Mouse (Mus musculus) cerebellum, adult 2 months (tissue): ENCODE data around the gene Ret.

ENCODE experiments used
- CTCF ChIP-seq: fragments of 200-500 bp; IDR thresholded peaks from 2 replicates; pipeline ENCODE4 v1.5.1; 2011; ENCODE audit warnings: low read depth, mild to moderate bottlenecking, control low read depth, low read length, moderate library complexity, borderline replicate concordance; ENCODE audit not compliant: insufficient read depth
- POLR2A ChIP-seq: fragments of 200-500 bp; IDR thresholded peaks from 2 replicates; pipeline ENCODE4 v1.6.1; 2011; ENCODE audit warnings: low read length, control low read depth, borderline replicate concordance; ENCODE audit not compliant: insufficient read depth

- TF ChIP-seq POLR2A = no peak
- no peak for TF ChIP-seq CTCF
Observed at GRCm38 (mm10) chr6:118186620-118187284, 10.8 kb downstream of the Ret start.
